Mouse (Mus musculus): ENCODE results near the gene Ticam1. TPM values are rescaled to one million over a fixed set of nuclear protein-coding genes. Genes with fewer than 3 reads are reported as not detected.
"Not testable (repeated sequence)": the region's sequence is repeated elsewhere in the genome, so short reads cannot be mapped to it uniquely, and the experiment has no call there.

Ticam1 gene
- total and polyA plus RNA-seq, 3 experiments, result 6.4 to 18.6 (median 17.6) TPM

- Histone ChIP-seq H3K4me3 (replicated peaks in 1 of 3; ENCODE audit: low read depth in 2 of 3, low read length in 2 of 3, poor library complexity in 1 of 3) (peak overlapping the region; percentile 48 to 98 (median 54)), H3K79me2 (replicated peaks; ENCODE audit: control insufficient read depth, extremely low read depth, insufficient read depth, poor library complexity, severe bottlenecking) (peaks cover 61% of the 10 kb centered on the region)
Measured at GRCm38 (mm10) chr17:56258812-56259211, 17.8 kb downstream of the Ticam1 start.

GRCm38 (mm10) chr17:56258269-56258668, 18.3 kb downstream of the Ticam1 start:
- Histone ChIP-seq H3K79me2 (replicated peaks; ENCODE audit: control insufficient read depth, extremely low read depth, insufficient read depth, poor library complexity, severe bottlenecking) (peaks cover 61% of the 10 kb centered on the region), H3K27ac (ENCODE audit: insufficient read depth, low read depth) (peak overlapping the region; percentile 77), H3K4me2 (ENCODE audit: insufficient read depth, low read depth, poor library complexity, severe bottlenecking) (peak overlapping the region; percentile 95), H3K4me1 (ENCODE audit: control insufficient read depth in 1 of 2, insufficient read depth in 2 of 2) (peaks cover 17 to 45% of the 10 kb centered on the region in 2 experiments), H3K36me3 (replicated peaks in 1 of 2; ENCODE audit: control insufficient read depth in 1 of 2, insufficient read depth in 1 of 2, low read length in 1 of 2) (peaks cover 31 to 49% of the 10 kb centered on the region in 2 experiments), H3K9ac (ENCODE audit: insufficient read depth, low read depth) (peak overlapping the region; percentile 84), H3K4me3 (replicated peaks in 1 of 3; ENCODE audit: low read depth in 2 of 3, low read length in 2 of 3, poor library complexity in 1 of 3) (peak overlapping the region; percentile 48 to 98 (median 54))
- in situ Hi-C loops (cut with MboI; ENCODE audit: low pct_ligation_motif_present, low pct_unique_long_range_greater_than_20kb, low sequenced_read_pairs), result loop anchor here (5.0 kb wide), 1 partner anchor 56 kb away; no protein-coding TSS in a partner anchor
- DNase-seq (ENCODE audit: extremely low read depth); dilution Hi-C loops (cut with MboI; ENCODE audit: extremely low pct_ligation_motif_present, extremely low pct_unique_long_range_greater_than_20kb, low sequenced_read_pairs); H3K27me3 ChIP-seq (replicated peaks); H3K9me3 ChIP-seq (replicated peaks; ENCODE audit: low read length): not testable (repeated sequence)
- TF ChIP-seq MXI1 (IDR thresholded peaks at IDR 0.05; ENCODE audit: low read depth, low read length) (peak; percentile 42; the same call in 1 of the 2 replicates), CTCF (conservative IDR thresholded peaks at IDR 0.05 in 1 of 2, IDR thresholded peaks at IDR 0.05 in 1 of 2; ENCODE audit: low read depth in 2 of 2, low read length in 2 of 2) (peak in 1 of 2 experiments; percentile 39; a peak in 2 of 4 replicates), MYC (IDR thresholded peaks at IDR 0.05; ENCODE audit: low read depth, low read length) (peak; percentile 55; the same call in 1 of the 2 replicates)

More at GRCm38 (mm10) chr17:56258812-56259211, 17.8 kb downstream of the Ticam1 start:
- H3K9ac ChIP-seq (ENCODE audit: insufficient read depth, low read depth), result peak overlapping the region; percentile 82
- in situ Hi-C loops (cut with MboI; ENCODE audit: low pct_ligation_motif_present, low pct_unique_long_range_greater_than_20kb, low sequenced_read_pairs), result loop anchor here (5.0 kb wide), 1 partner anchor 57 kb away; no protein-coding TSS in a partner anchor
- peaks cover 17 to 46% of the 10 kb centered on the region in 2 experiments for H3K4me1 ChIP-seq (ENCODE audit: control insufficient read depth in 1 of 2, insufficient read depth in 2 of 2)
- H3K27me3 ChIP-seq (replicated peaks); DNase-seq (ENCODE audit: extremely low read depth); dilution Hi-C loops (cut with MboI; ENCODE audit: extremely low pct_ligation_motif_present, extremely low pct_unique_long_range_greater_than_20kb, low sequenced_read_pairs); H3K9me3 ChIP-seq (replicated peaks; ENCODE audit: low read length): not testable (repeated sequence)
- H3K27ac ChIP-seq (ENCODE audit: insufficient read depth, low read depth), result peak overlapping the region; percentile 77
- peak overlapping the region; percentile 95 for H3K4me2 ChIP-seq (ENCODE audit: insufficient read depth, low read depth, poor library complexity, severe bottlenecking)
- TF ChIP-seq ELF1 (IDR thresholded peaks at IDR 0.05; ENCODE audit: low read depth, low read length) (0 out of 2 replicates have a peak, but pooled peaks have one; percentile 16), USF1 (IDR thresholded peaks at IDR 0.05; ENCODE audit: low read depth, low read length) (peak; percentile 28; the same call in 1 of the 2 replicates), MAX (IDR thresholded peaks at IDR 0.05; ENCODE audit: low read length) (peak; percentile 57; the same call in 1 of the 2 replicates), ZNF384 (IDR thresholded peaks at IDR 0.05; ENCODE audit: low read depth, low read length) (peak; percentile 59)
- H3K36me3 ChIP-seq (replicated peaks in 1 of 2; ENCODE audit: control insufficient read depth in 1 of 2, insufficient read depth in 1 of 2, low read length in 1 of 2), result peaks cover 31 to 49% of the 10 kb centered on the region in 2 experiments

GRCm38 (mm10) chr17:56257181-56257894, 19.2 kb downstream of the Ticam1 start:
- H3K9me3 ChIP-seq (replicated peaks; ENCODE audit: low read length), result no peaks in the 10 kb centered on the region
- H3K4me3 ChIP-seq (replicated peaks in 1 of 3; ENCODE audit: low read depth in 2 of 3, low read length in 2 of 3, poor library complexity in 1 of 3), result peak overlapping the region; percentile 53 to 98 (median 62)
- H3K79me2 ChIP-seq (replicated peaks; ENCODE audit: control insufficient read depth, extremely low read depth, insufficient read depth, poor library complexity, severe bottlenecking), result peaks cover 53% of the 10 kb centered on the region
- in situ Hi-C loops (cut with MboI; ENCODE audit: low pct_ligation_motif_present, low pct_unique_long_range_greater_than_20kb, low sequenced_read_pairs) (loop anchor here (5.0 kb wide), 1 partner anchor 55 kb away; no protein-coding TSS in a partner anchor), dilution Hi-C loops (cut with MboI; ENCODE audit: extremely low pct_ligation_motif_present, extremely low pct_unique_long_range_greater_than_20kb, low sequenced_read_pairs) (no loop called here)
- no peak for DNase-seq (ENCODE audit: extremely low read depth)
- peaks cover 23 to 40% of the 10 kb centered on the region in 2 experiments for H3K36me3 ChIP-seq (replicated peaks in 1 of 2; ENCODE audit: control insufficient read depth in 1 of 2, insufficient read depth in 1 of 2, low read length in 1 of 2)
- peak overlapping the region; percentile 36 for H3K27ac ChIP-seq (ENCODE audit: insufficient read depth, low read depth)
- H3K27me3 ChIP-seq (replicated peaks), result no peaks in the 10 kb centered on the region
- TF ChIP-seq ETS1 (conservative IDR thresholded peaks at IDR 0.05; ENCODE audit: low read depth, low read length) (no peak), CHD1 (IDR thresholded peaks at IDR 0.05; ENCODE audit: low read depth, low read length) (no peak), USF2 (conservative IDR thresholded peaks at IDR 0.05; ENCODE audit: low read depth, low read length) (no peak), ZC3H11A (IDR thresholded peaks at IDR 0.05; ENCODE audit: low read depth, low read length) (no peak), TCF12 (IDR thresholded peaks at IDR 0.05; ENCODE audit: low read depth, low read length) (peak; percentile 6; the same call in 1 of the 2 replicates), POLR2AphosphoS2 (IDR thresholded peaks at IDR 0.05; ENCODE audit: low read depth, low read length) (no peak), UBTF (IDR thresholded peaks at IDR 0.05; ENCODE audit: low read depth, low read length) (0 out of 2 replicates have a peak, but pooled peaks have one; percentile 20), BHLHE40 (IDR thresholded peaks at IDR 0.05; ENCODE audit: low read depth, low read length) (peak; percentile 13; the same call in 1 of the 2 replicates)
- peak overlapping the region; percentile 95 for H3K4me2 ChIP-seq (ENCODE audit: insufficient read depth, low read depth, poor library complexity, severe bottlenecking)
- peaks cover 10 to 35% of the 10 kb centered on the region in 2 experiments for H3K4me1 ChIP-seq (ENCODE audit: control insufficient read depth in 1 of 2, insufficient read depth in 2 of 2)
- H3K9ac ChIP-seq (ENCODE audit: insufficient read depth, low read depth), result peak overlapping the region; percentile 84

Measured in CH12.LX (cell line).